Mouse (Mus musculus): ENCODE data around the gene Crxos.

Gene Crxos

DNA sequence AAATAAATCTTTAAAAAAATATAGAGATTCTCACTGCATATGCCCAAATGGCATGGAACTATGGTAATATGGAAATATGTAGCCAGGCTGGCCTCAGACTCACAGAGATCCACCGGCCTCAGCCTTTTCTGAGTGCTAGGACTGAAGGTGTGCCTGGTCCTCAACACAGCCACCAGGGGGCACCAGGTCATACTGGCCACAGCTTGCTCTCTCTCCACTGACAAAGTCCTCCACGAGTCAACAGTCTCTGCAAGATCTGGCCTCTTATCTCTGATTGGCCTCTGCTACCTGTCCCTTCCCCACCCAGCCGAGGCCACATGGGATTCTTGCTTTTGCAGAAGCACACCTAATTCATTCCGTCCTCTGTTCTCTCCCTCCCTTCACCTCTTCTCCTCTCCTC, 47.5 kb downstream of the Crxos start:
- Histone ChIP-seq H3K9me3 (ENCODE audit: low read length) (no peaks in the 10 kb centered on the region), H3K27me3 (ENCODE audit: insufficient read depth, low read length) (peaks cover 7% of the 10 kb centered on the region), H3K4me1 (replicated peaks; ENCODE audit: low read depth, low read length) (peaks cover 28% of the 10 kb centered on the region), H3K4me3 (replicated peaks; ENCODE audit: low read length) (no peak overlapping the region), H3K36me3 (ENCODE audit: insufficient read depth, low read length) (no peaks in the 10 kb centered on the region)
- TF ChIP-seq NANOG (IDR thresholded peaks at IDR 0.05; ENCODE audit: borderline replicate concordance, low read length) (no peak), POU5F1 (IDR thresholded peaks at IDR 0.05; ENCODE audit: borderline replicate concordance, low read length) (no peak), CTCF (conservative IDR thresholded peaks at IDR 0.05; ENCODE audit: low read length) (peak; percentile 80)

DNA sequence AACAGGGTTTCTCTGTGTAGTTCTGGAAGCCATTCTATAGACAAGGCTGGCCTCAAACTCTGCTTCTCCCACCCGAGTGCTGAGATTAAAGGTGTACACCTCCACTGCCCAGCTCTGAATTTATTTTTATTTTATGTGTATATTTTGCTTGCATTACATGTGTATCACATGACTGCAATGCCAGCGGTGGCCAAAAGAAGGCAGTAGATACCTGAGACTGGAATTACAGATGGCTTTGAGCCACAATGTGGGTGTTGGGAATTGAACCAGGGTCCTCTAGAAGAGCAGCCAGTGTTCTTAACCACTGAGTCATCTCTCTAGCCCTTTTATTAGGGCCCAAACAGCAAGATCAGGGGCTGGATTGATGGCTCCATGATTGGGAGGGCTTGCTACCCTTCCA, 48.1 kb downstream of the Crxos start:
- Histone ChIP-seq H3K4me1 (replicated peaks; ENCODE audit: low read depth, low read length) (peaks cover 28% of the 10 kb centered on the region), H3K9me3 (ENCODE audit: low read length) (no peaks in the 10 kb centered on the region), H3K27me3 (ENCODE audit: insufficient read depth, low read length) (peaks cover 5% of the 10 kb centered on the region), H3K36me3 (ENCODE audit: insufficient read depth, low read length) (no peaks in the 10 kb centered on the region), H3K4me3 (replicated peaks; ENCODE audit: low read length) (no peak overlapping the region)
- TF ChIP-seq POU5F1 (IDR thresholded peaks at IDR 0.05; ENCODE audit: borderline replicate concordance, low read length) (no peak), CTCF (conservative IDR thresholded peaks at IDR 0.05; ENCODE audit: low read length) (peak; percentile 54), NANOG (IDR thresholded peaks at IDR 0.05; ENCODE audit: borderline replicate concordance, low read length) (no peak)

DNA sequence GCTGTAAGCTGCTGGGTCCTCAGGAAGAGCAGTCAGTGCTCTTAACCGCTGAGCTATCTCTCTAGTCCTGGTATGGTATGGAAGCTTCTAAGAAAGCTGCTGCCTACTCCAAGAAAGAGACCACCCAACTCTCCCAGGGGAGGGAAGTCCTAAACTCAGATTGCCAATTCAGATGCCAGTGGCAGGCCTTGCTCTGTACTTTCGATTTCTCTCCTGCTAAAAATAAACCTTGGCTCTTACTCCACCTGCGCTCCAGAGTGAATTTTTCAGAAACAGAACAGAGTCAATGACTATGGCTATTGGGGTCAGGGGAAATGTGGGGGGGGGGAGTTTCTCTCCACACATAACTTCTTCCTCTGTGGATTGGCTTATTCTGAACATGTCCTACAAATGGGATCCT, 49.2 kb downstream of the Crxos start:
- Histone ChIP-seq H3K27me3 (ENCODE audit: insufficient read depth, low read length) (0 out of 2 replicates have a peak, but pooled peaks cover 2% of the 10 kb centered on the region), H3K4me1 (replicated peaks; ENCODE audit: low read depth, low read length) (peaks cover 28% of the 10 kb centered on the region), H3K9me3 (ENCODE audit: low read length) (no peaks in the 10 kb centered on the region), H3K4me3 (replicated peaks; ENCODE audit: low read length) (no peak overlapping the region), H3K36me3 (ENCODE audit: insufficient read depth, low read length) (peaks cover 10% of the 10 kb centered on the region)
- no peak for TF ChIP-seq NANOG (IDR thresholded peaks at IDR 0.05; ENCODE audit: borderline replicate concordance, low read length)
- no peak for TF ChIP-seq POU5F1 (IDR thresholded peaks at IDR 0.05; ENCODE audit: borderline replicate concordance, low read length)
- no peak for TF ChIP-seq CTCF (conservative IDR thresholded peaks at IDR 0.05; ENCODE audit: low read length)

DNA sequence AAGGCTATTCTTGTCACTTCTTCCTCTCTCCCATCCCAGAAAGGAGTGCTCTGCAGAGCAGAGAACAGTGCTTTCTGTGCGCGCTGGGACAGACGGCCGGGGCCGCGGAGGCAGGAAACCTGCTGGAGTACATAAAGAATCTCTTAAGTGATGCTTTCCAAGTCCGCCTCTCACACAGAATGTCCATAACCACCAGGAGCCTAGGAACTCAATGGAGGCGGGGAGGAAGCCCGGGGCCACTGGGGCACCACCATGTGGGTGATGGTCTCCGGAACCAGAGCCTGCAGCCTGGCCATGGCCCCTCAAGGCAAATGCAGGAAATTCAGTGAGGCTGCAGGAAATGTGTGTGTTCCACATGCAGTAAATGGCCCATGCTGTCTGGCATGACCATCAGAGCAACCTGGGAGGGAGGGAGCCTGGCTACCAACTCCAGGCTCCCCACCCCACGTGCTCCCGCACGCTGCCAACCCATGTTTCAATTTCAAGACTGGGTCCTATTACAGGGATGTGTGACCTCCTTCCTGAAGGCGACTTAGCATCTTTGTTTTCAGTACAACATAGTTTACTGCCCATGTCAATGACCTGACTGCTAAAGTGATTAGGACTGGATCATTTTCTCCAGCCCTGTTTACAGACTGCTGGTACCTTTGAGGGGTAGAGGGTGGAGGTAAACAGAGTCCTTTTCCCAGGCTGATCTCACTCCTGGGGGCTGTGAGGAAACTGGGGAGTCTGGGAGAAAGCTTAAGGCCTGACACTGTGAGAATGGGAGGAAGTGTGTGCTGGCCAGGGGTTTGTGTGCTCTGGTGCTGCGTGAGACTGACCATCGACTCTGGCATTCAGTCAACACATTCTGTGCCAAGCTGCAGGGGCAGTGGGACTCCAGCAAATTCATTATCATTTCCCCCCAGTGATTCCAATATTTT, 51.3 kb downstream of the Crxos start:
- Histone ChIP-seq H3K4me1 (replicated peaks; ENCODE audit: low read depth, low read length) (peaks cover 32% of the 10 kb centered on the region), H3K27me3 (ENCODE audit: insufficient read depth, low read length) (0 out of 2 replicates have a peak, but pooled peaks cover 2% of the 10 kb centered on the region), H3K36me3 (ENCODE audit: insufficient read depth, low read length) (peaks cover 30% of the 10 kb centered on the region), H3K9me3 (ENCODE audit: low read length) (no peaks in the 10 kb centered on the region), H3K4me3 (replicated peaks; ENCODE audit: low read length) (peak overlapping the region; percentile 23; the same call in 1 of the 2 replicates)
- TF ChIP-seq NANOG (IDR thresholded peaks at IDR 0.05; ENCODE audit: borderline replicate concordance, low read length) (no peak), POU5F1 (IDR thresholded peaks at IDR 0.05; ENCODE audit: borderline replicate concordance, low read length) (no peak), CTCF (conservative IDR thresholded peaks at IDR 0.05; ENCODE audit: low read length) (no peak)

DNA sequence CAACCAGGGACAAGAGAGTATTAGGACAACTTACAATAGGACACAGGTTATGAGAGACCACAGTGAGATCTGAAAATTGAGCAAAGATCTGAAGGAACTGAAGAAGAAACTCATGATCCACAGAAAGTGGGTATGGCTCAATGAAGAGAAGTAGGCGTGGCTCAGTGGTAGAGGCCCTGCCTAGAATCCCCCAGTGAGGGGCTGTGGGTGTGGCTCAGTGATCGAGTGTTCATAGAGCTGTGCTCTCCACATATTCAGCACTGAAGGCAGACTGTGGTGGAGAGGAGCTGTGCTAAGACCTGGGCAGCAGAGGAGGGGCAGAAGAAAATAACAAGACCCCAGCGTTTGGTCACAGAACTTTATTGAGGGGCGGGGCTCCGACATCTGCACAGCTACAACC, 55.1 kb downstream of the Crxos start:
- 0 out of 2 replicates have a peak, but pooled peaks cover 2% of the 10 kb centered on the region for H3K27me3 ChIP-seq (ENCODE audit: insufficient read depth, low read length)
- TF ChIP-seq NANOG (IDR thresholded peaks at IDR 0.05; ENCODE audit: borderline replicate concordance, low read length) (no peak), POU5F1 (IDR thresholded peaks at IDR 0.05; ENCODE audit: borderline replicate concordance, low read length) (no peak), CTCF (conservative IDR thresholded peaks at IDR 0.05; ENCODE audit: low read length) (no peak)
- H3K4me1 ChIP-seq (replicated peaks; ENCODE audit: low read depth, low read length) = peaks cover 65% of the 10 kb centered on the region
- no peak overlapping the region for H3K4me3 ChIP-seq (replicated peaks; ENCODE audit: low read length)
- no peaks in the 10 kb centered on the region for H3K9me3 ChIP-seq (ENCODE audit: low read length)
- peaks cover 68% of the 10 kb centered on the region for H3K36me3 ChIP-seq (ENCODE audit: insufficient read depth, low read length)

DNA sequence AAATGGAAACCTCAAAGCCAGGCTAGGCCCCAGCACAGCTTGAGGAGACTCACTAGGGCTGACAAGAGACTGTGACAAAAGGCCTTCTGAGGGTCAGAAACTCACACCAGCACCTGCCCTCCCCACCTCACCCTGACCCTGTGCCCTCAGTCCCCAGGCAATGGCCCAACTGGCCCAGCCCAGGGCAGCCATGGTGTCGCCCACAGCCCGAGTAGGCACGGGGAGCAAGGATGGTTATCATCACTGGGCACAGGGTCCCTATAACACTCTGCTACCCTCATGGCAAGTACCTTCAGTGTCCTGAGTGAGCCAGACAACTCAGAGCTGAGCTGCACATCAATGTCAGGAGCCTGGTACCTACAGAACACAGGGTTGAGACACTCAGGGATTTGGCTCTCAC, 56.2 kb downstream of the Crxos start:
- Histone ChIP-seq H3K27me3 (ENCODE audit: insufficient read depth, low read length) (0 out of 2 replicates have a peak, but pooled peaks cover 2% of the 10 kb centered on the region), H3K4me3 (replicated peaks; ENCODE audit: low read length) (no peak overlapping the region), H3K4me1 (replicated peaks; ENCODE audit: low read depth, low read length) (peaks cover 72% of the 10 kb centered on the region), H3K36me3 (ENCODE audit: insufficient read depth, low read length) (peaks cover 79% of the 10 kb centered on the region), H3K9me3 (ENCODE audit: low read length) (no peaks in the 10 kb centered on the region)
- TF ChIP-seq CTCF (conservative IDR thresholded peaks at IDR 0.05; ENCODE audit: low read length) = no peak
- TF ChIP-seq NANOG (IDR thresholded peaks at IDR 0.05; ENCODE audit: borderline replicate concordance, low read length) = no peak
- no peak for TF ChIP-seq POU5F1 (IDR thresholded peaks at IDR 0.05; ENCODE audit: borderline replicate concordance, low read length)

DNA sequence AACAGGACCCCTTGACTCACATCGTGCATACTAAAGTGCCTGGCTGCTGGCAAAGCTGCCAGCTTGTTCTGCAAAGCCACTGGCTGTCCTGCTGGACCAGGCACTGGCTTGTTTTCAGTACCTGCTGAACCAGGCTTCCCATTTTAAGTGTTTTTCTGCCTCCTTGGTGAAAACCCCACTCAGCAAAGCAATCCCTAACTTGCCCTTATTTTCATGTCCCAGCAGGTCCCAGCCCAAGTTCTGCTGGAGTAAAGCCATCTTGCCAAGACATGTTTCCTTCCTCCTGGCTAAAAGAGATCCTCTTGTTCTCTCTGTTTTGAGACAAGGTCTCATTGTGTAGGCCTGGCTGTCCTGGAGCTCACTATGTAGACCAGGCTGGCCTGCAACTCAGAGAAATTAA, 61.9 kb downstream of the Crxos start:
- Histone ChIP-seq H3K9me3 (ENCODE audit: low read length) (no peaks in the 10 kb centered on the region), H3K27me3 (ENCODE audit: insufficient read depth, low read length) (peaks cover 3% of the 10 kb centered on the region), H3K4me1 (replicated peaks; ENCODE audit: low read depth, low read length) (peaks cover 85% of the 10 kb centered on the region), H3K4me3 (replicated peaks; ENCODE audit: low read length) (peak overlapping the region; percentile 95), H3K36me3 (ENCODE audit: insufficient read depth, low read length) (peaks cover 57% of the 10 kb centered on the region)
- TF ChIP-seq NANOG (IDR thresholded peaks at IDR 0.05; ENCODE audit: borderline replicate concordance, low read length) (no peak), POU5F1 (IDR thresholded peaks at IDR 0.05; ENCODE audit: borderline replicate concordance, low read length) (no peak), CTCF (conservative IDR thresholded peaks at IDR 0.05; ENCODE audit: low read length) (no peak)

DNA sequence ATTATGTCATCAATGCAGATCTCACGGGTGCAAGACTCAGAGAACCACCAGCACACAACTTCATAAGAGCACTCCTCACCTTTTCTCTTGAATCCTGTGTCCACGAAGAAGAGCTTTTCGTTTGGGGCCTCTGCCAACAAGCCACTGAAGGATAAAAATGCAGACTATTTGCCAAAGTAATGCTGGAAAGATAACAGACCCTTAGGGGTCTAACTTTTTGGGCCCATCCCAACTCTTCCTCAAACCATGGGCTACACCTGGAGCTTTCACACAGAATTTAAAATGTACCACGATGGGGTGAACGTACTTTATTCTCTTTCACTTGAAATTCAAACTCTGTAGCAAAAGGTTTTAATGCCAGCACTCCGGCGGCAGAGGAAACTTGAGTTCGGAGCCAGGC, 62.8 kb downstream of the Crxos start:
- Histone ChIP-seq H3K4me3 (replicated peaks; ENCODE audit: low read length) (peak overlapping the region; percentile 95), H3K27me3 (ENCODE audit: insufficient read depth, low read length) (peaks cover 12% of the 10 kb centered on the region), H3K36me3 (ENCODE audit: insufficient read depth, low read length) (peaks cover 48% of the 10 kb centered on the region), H3K9me3 (ENCODE audit: low read length) (no peaks in the 10 kb centered on the region), H3K4me1 (replicated peaks; ENCODE audit: low read depth, low read length) (peaks cover 85% of the 10 kb centered on the region)
- TF ChIP-seq CTCF (conservative IDR thresholded peaks at IDR 0.05; ENCODE audit: low read length) (no peak), NANOG (IDR thresholded peaks at IDR 0.05; ENCODE audit: borderline replicate concordance, low read length) (no peak), POU5F1 (IDR thresholded peaks at IDR 0.05; ENCODE audit: borderline replicate concordance, low read length) (no peak)

Measured in E14TG2a.4 (cell line).